Mouse (Mus musculus) heart, postnatal 36 days (tissue): ENCODE data around the gene Dnlz. TPM values are rescaled to one million over a fixed set of nuclear protein-coding genes. Genes with fewer than 3 reads are reported as not detected.

Source experiments
- DNase-seq, 2 experiments: peaks; one replicate each; pipeline ENCODE4 v3.0.0; 2021 to 2022
- intact Hi-C: fragments of 180-260 bp; cut with DNase I; formaldehyde crosslinking; loops from one replicate; pipeline ENCODE4 v1.15.1; 2025
- total RNA-seq, 2 experiments: library from RNA; stranded (reverse); gene quantifications; 2 replicates each; pipeline ENCODE4 v1.2.3; 2021

Dnlz gene
- total RNA-seq, 2 experiments from 2014 or later = 21.1 to 21.4 TPM

DNA sequence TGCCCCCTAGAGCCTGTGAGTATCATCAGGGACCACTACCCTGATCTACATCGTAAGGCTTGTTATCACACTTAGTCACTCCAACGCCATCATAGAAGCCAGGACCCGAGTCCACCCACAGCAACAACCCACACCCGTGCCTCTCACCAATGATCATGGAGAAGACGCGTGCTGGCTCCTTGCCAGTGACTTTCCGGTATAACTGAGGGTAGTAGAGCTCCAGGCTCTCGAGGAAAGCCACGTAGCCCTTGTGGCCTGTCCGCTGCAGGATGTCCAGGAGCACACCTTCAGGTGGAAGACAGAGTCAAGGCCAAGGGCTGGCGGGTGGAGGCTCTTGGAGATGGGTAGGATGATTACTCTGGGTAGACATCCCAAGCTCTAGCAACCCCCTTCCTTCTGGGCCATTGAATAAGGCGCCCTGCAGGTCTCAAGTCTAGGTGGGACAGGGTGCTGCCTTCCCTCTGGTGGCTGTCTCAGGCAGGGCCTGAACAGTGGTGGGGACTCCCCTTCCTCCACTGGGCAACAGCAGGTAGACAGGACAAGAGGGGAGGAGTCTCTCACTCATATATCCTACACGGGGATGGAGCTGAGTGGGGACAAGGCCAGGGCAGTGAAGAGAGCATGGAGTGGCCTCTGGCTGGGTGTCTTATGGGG is 6.9 kb upstream of the Dnlz start:
- intact Hi-C loops = no loop called here
- DNase-seq = no peak

GRCm38 (mm10) chr2:26357484-26357883 is 5.6 kb upstream of the Dnlz start:
- intact Hi-C loops = no loop called here
- DNase-seq = no peak

DNA sequence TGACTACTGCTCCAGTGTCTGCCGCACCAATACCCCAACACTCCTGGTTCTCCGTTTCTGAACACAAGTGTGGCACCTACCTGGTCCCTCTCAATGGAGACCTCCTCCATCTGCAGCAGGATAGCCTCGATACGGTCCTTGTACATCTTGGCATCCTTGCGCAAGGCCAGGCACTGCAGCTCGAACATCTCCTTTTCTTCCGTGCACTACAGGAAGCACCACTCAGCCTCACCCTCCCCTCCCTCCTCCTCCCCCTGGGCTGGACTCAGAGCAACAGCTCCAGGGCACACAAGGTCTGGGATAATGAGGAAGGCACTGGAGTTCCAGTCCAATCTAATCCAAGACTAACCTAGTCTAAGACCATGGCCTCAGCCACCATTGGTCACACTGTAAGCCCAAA is 4.8 kb upstream of the Dnlz start:
- intact Hi-C loops = no loop called here

DNA sequence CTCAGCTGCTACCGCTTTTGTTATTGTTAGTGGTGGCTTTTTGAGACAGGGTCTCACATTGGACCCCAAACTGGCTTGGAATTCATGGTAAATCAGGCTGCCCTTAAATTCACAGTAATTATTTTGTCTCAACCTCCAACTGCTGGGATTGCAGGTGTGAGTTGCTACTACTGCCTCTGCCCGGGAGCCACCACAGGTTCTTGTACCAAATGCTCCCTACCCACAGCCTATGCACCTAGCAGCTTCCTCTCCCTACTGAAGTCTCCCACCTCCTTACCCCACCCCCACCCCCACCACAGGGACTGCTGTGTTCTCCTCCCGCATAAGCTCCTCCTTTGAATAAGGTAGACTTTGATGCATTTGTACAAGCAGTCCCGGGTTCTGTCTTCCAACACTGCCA is 4.3 kb upstream of the Dnlz start:
- intact Hi-C loops = no loop called here

More for the DNA sequence above, 4.8 kb upstream of the Dnlz start:
- DNase-seq = no peak

GRCm38 (mm10) chr2:26354401-26354800 is 2.5 kb upstream of the Dnlz start:
- intact Hi-C loops = loop anchor here (2.0 to 5.0 kb wide), 2 partner anchors 22 to 37 kb away; partner anchors contain the start of gene Gpsm1
- DNase-seq = no peak

More for the DNA sequence above, 4.3 kb upstream of the Dnlz start:
- DNase-seq = no peak

DNA sequence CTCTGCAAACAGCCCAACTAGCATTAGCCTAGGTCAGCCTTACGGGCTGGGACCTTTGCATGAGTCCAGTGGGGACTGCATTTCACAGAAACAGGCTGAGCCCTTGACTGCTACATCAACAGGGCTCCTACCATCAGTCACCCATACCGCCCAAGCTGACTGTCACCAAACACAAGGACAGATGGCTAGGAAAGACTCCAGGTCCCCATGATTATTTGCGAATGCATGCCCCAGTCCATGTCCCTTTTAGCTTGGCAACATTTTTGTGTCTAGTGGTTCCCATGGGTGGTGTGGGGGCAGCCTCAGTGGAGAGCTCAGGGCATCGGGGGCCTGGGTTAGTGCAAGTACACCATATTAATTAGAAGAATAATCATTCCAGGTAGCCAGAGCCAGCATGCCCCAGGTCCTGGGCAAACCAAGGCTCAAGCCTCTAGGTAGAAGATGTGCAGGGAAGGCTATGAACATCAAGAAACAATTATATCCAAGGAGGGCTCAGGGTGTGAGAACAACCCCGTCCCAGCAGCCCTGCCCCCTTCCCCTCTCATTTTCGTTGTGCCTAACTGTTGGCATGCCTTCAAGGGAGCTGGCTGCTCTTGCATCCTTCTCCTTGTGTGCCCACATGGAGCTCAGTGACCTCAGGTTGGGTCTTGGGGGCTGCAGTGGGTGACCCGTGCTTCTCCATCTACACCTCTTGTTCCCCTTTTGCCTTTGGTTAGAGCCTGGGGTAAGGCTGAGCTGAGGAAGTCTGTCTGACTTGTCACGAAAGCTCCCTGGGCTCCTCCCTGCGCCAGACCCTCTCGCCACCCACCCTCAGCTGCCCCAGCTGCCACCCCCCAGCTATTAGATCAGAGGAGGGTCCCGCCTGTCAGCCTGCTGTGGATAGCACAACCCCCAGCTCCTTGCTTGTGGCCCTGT is 1.4 kb upstream of the Dnlz start:
- no peak for DNase-seq
- intact Hi-C loops = loop anchor here (5.0 kb wide), 1 partner anchor 36 kb away; the partner anchor contains the start of gene Gpsm1

DNA sequence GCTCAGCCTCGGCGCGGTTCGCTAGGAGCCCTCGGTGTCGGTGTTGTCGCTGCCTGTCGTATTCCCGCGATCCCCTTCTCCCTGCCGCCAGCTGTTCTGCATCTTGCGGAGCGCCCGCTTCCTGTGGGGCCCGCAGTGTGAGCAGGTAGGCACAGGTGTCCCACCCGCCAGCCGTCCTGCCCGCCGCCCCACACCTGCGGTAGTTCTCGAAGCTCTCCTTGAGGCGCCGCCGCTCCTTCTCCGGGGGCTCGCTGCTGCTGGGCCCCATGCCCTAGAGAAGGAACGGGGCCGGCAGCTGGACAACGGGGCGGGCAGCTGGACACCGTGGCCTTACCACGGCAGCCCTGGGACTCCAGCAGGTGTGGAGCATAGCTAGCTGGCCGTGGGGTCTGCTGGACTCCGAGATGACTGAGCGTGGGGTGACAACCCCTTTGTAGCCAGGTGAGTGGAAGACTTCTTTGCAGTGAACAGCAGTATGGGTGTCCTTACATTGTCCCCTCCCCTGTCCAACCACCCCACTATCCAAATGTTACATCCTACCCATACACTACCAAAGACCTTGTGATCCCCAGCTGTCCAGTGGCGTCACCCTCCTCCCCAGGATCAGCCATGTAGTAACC is 491 bp upstream of the Dnlz start:
- DNase-seq = peak in 1 of 2 experiments; percentile 46
- intact Hi-C loops = loop anchor here (1.0 to 5.0 kb wide), 3 partner anchors 27 to 52 kb away; partner anchors contain the start of gene Gpsm1

DNA sequence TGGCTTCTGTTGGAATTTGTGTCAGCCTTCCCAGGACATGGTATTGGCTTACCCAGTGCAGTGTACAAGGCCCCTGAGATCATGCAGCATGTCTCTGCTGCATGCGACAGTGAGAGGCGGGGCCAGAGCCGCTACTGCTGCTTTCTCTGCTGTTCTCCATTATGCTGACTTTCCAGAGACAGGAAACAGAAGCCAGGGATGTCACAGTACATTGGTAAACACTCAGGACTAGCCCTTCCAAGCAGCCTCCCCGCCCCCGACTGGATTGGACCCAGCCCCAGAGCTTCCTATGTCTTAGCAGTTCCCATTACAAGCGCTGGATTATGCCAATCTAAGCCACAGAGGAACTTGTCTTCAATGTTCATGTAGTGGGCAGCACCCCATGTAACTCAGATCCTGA is 3.7 kb downstream of the Dnlz start:
- DNase-seq = no peak
- intact Hi-C loops = no loop called here

DNA sequence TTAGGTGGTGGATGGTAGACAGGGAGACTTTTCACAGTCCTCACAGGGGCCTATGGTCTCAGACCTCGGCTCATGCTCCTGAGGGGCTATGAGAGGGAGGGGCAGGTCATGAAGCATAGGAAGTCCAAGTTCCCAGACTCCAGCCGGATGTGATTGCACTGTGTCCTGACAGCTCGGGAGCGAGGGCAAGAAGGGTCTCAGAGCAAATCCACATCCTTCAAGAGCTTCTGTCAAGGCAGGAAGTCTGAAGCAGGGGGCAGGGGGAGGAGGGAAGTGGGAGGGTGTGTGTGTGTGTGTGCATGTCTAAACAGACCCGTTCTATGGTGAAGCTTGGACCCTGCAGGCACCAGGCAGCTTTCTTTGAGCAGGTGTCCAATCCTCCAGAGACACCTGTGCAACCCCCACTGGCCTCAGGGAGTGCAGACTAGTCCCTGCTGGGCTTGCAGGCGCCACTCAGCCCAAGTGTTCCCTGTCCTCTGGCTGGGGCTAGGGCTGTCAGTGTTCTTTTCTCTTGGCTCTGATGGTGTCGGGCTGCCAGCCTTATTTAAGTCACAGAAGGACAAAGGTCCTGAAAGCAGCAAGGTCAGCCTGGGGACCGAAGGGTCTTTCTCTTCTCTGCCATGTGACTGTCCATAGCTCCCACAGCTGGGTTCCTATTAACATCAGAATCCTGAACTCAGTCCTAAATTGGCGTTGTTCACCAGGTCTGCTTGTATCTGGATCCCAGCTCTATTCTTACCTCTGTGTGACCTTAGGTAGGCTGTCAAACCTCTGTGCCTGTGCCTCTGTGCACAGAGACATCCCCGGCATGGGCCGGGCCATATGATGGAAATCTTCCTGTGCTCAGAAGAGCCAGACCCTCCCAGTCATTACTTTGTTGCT is 9.1 kb downstream of the Dnlz start:
- DNase-seq = no peak

DNA sequence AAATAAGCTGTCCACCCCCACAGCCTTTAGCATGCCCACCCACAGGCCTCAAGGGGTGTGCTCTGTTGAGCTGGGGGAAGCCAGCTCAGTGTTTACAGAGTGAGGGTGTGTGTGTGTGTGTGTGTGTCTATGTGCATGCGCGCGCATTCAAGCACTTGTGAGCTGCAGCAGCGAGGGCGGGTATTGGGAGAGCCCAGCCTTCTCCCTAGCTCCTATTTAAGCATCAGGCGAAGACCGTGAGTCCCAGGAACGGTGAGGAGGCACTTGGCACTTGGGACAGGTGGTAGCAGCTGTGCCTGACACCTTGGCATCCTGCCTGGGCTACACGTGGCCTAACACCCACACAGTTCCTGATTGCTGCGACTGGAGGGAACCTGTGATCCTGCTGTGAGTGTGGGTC is 9.9 kb downstream of the Dnlz start:
- intact Hi-C loops = no loop called here
- DNase-seq = peak; percentile 73 to 76

More for the DNA sequence above, 9.1 kb downstream of the Dnlz start:
- intact Hi-C loops = no loop called here

- peak in 1 of 2 experiments; percentile 55 for DNase-seq
- intact Hi-C loops = no loop called here
Measured at GRCm38 (mm10) chr2:26341510-26341981, 10.4 kb downstream of the Dnlz start.

DNA sequence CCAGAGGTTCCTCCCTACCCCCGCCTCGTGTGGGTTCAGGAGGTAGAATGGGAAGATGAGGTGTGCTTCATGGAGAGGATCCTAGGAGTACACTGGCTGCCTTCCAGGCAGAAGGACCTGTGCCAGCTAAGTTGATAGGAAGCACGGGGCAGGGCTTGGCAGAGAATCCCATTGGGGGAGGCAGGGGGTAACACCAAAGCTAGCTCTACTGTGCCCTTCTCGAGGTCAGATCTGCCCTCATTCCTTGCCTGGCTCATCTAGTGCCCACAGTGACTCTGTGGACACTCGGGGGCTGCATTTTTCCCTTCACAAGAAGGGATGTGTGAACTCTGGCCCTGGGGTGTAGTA is 12.7 kb downstream of the Dnlz start:
- intact Hi-C loops = no loop called here
- DNase-seq = peak; percentile 75 to 80

DNA sequence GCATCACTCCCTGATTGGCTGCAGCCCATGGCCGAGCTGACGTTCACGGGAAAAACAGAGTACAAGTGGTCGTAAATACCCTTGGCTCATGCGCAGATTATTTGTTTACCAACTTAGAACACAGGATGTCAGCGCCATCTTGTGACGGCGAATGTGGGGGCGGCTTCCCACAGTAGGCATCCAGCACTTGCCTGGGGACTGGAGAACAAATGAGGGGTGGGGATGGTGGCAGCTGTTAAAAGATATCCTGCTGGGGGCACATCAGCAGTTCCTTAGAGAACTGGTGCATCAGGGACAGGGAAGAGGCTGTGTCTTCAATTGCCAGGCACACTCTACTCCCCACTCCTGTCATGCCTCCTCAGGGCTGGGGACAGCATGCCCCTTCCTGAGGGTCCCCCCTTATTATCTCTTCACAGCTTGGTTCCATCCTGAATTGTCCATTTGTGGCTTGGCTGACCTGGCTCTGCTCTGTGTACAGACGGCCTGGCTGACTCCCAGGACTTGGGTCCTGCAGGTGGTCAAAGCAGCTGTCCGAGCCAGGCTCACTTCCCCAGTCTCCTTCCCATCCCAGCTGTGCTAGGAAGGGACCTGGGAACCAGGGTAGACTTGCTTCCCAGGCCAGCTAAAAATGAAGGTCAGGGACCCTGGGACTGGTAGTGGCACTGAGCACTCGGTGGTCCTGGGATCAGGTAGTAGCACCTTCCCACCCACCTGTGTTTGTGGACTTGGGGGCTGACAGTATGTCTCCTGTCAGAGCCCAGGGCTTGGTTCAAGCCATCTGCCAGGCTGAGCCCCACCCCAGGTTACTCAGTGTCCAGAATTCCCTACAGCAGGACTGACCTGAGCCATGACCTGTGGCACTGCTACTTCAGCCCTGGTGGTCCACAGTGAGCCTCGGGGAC is 13.4 kb downstream of the Dnlz start:
- DNase-seq = no peak
- intact Hi-C loops = no loop called here

DNA sequence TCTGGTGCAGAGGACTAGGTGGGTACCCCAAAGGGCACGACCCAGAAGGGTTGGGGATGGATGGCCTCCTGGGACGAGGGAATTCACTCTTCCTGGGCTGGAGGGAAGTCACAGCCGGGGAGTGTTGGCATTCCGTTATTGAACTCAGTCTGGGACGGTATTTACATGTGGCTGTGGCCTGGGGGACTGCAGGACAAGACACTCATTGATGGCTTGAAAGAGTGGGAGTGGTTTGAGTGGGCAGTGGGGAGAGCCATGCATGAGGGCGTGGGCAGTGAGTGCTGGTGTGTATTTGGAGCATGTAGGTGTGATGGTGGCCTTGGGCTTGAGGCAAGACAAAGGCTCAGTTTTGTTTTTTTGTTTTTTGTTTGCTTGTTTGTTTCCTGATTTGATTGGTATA is 21.2 kb downstream of the Dnlz start:
- DNase-seq = no peak
- intact Hi-C loops = no loop called here

DNA sequence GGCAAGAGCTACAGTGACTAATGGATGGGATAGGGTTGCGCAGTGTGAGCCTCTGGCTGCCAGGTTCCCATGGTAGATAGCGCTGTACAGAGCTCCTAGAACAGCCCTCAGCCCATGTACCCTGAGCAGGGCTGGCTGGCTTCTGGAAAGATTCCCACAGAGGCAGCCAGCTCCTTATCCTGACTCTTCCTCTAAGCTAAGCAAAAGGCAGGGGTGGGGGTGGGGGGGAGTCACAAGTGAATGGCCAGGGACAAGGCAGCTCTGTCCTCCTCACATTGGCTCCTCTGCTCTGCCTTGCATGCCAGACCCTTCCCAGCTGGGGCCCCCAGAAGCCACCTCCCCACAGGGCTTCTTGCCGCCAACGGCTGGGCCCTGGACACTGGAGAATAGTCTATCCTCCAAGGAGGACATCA is 21.8 kb downstream of the Dnlz start:
- intact Hi-C loops = no loop called here
- DNase-seq = no peak

DNA sequence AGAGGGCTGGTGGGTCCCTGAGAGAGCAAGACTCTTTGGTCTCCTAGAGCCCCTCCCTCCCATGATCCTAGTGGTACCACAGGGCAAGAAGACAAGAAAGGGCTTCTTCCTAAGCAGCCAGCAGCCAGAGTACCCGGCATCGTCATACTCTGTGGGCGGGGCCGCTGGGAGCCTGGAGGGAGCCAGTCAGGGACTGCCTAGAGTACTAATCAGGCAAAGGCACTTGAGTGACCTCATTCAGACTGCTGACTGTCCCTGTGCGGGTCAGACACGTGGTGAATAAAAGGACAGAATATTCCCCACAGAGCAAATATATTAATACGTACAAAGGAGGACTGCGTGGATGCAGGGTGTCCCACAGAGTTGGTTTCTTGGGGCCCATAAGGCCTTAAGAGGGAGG is 22.5 kb downstream of the Dnlz start:
- peak; percentile 68 to 72 for DNase-seq
- intact Hi-C loops = loop anchor here (5.0 kb wide), 1 partner anchor 78 kb away; the partner anchor contains the start of gene Inpp5e

- intact Hi-C loops = loop anchor here (5.0 kb wide), 1 partner anchor 79 kb away; the partner anchor contains the start of gene Inpp5e
- no peak for DNase-seq
Measured at GRCm38 (mm10) chr2:26327852-26328251, 24.1 kb downstream of the Dnlz start.

DNA sequence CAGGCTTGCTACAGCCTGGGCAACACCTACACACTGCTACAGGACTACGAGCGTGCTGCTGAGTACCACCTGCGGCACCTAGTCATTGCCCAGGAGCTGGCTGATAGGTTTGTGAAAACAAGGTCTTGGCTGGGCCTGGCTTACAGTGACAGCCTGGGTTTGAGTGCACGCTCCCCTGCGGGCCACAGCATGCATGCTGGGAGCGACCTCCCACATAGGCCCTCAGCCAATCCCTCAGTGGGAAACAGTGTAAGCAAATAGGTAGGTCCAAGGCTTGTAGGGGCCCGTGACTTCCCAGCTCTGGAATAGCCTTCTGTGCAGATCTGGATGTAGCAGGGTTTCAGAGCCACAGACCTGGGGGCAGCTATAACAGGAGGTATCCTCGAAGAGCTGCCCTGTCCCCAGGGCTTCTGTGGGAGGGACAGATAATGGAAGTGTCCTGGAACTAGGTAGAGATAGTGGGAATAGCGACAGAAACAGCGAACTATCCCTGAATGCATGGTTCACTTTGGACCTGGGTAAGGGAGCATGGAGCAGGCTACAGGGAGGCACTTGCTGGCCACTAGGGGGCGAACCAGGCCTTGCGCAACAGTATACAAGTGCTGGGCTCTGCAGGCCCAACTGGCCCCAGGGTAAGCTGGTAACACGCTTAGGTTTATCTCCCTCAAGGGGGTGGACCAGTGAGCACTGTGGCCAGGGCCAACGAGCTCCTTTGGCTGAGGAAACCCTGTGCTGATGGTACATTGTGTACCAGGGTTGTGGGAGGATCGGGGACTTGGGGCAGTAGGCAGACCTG is 26.3 kb downstream of the Dnlz start:
- peak; percentile 69 to 75 for DNase-seq

More for the DNA sequence above, 26.3 kb downstream of the Dnlz start:
- intact Hi-C loops = loop anchor here (1.0 to 5.0 kb wide), 3 partner anchors 27 to 241 kb away; partner anchors contain the start of genes Dnlz and Inpp5e
